Mouse (Mus musculus) kidney, adult 2 months (tissue): ENCODE measurements around the gene Cfdp1.

Experiments used
- CTCF ChIP-seq: fragments of 200-500 bp; conservative IDR thresholded peaks from 2 replicates; pipeline ENCODE4 v1.5.1; 2011; ENCODE audit warnings: low read depth, mild to moderate bottlenecking, control low read depth, low read length, moderate library complexity, mixed read lengths; ENCODE audit not compliant: insufficient read depth, insufficient read length
- POLR2A ChIP-seq: fragments of 200-500 bp; IDR thresholded peaks from one replicate; pipeline ENCODE4 v1.6.1; 2011; ENCODE audit warnings: low read depth, low read length, control low read depth

DNA sequence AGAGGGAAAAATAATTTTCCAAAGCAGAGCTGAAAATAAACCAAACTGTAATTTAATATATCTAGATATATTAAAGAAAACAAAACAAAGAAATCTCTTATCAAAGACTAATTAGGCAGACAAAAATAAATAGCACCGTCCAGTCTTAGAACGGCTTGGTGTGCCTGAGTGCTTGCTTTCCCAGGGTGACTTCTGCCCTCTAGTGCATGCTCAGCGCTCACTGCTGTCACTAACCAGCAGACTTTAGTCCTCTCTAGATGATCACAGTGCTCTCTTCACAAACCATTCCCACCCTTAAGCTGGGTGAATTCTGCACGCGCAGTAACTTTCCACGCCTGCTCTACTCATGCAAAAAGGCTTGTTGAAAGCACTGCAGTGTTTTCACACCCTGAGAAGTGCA, 28.9 kb downstream of the Cfdp1 start:
- peak; percentile 87 for TF ChIP-seq CTCF
- TF ChIP-seq POLR2A: no peak
